Mouse (Mus musculus) lung, postnatal 10 days (tissue): ENCODE results near the gene Olfr1270.
"Not testable (repeated sequence)": the region's sequence is repeated elsewhere in the genome, so short reads cannot be mapped to it uniquely, and the experiment has no call there.

ENCODE experiments used
- DNase-seq: peaks from one replicate; pipeline ENCODE4 v3.0.0; 2021

Gene Olfr1270

DNA sequence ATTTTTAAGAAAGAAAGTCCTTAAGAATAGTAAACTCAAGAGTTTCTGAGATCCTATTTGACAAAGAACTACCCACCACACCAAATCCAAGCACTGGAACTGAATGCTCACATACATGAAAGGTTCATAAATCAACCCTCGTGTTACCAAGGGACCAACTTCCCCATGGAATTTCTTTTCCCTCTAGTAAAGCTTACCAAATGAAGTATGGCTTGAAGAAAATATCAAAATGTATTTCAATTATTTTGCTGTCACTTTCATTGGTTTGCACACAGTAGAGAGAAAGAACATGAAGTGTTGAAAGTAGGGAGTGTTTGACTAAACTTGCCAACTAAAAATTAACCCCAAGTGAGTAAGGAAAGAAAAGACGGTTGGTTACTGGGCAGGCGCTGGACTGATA, at the start of gene Olfr1270:
TSS of gene Olfr1270 (minus strand) at position 101 of the 400 bp plus-strand sequence.
- no peak for DNase-seq

DNA sequence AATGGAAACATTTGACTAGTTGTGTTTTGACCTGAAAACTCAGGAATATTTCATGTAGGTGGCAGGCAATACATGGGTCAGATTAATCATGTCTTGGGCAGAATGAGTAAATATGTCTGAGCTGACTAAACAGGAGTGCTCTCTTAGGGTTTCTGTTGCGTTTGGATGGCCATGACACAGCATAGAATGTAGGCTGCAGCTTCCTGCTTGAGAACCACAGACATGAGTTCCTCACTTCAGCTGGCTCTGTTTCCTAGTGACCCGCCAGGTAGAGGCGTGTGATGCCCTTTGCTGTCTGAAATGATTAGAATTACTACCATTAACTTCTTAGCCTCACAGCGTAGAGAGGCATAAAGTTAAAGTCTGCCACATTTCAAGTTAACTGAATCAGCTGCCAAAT, 46.7 kb upstream of the Olfr1270 start:
- DNase-seq: not testable (repeated sequence)

DNA sequence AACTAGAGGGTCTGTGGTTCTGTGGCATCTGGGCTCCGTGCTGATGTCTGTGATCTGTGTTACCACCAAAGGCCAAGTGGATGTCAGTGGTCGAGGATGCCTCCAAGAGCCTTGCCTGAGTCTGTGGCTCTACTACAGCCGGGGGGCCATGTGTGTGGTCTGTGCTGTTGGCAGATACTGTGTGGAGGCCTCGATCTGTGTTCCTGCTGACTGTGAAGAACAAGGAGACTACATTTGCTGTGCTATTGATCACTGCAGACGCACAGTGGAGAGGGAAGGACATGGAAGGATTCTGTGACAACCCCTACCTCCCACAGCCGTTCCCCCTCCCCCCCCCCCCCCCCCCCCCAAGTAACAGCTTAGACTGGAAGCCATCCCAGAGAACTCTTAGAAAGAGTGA, 42.4 kb upstream of the Olfr1270 start:
- DNase-seq: not testable (repeated sequence)

DNA sequence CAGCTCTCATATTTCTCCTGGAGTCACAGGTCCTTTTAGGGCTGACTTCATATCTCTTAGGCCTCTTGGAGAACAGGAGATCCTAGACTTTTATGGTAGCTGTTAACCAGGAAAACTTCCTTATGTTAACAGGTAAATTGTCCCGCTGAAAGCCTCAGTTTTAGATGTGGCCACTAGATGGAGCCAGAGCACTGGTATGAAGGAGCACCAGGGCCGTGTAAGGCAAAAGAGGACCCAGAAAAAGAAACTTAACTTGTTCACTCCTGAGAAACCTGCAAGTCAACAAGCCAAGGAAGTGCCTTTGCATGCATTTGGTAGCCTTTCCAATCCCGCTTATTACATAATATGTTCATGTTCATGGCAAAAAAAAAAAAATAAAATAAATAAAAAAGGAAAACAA, 41.9 kb upstream of the Olfr1270 start:
- not testable (repeated sequence) for DNase-seq

DNA sequence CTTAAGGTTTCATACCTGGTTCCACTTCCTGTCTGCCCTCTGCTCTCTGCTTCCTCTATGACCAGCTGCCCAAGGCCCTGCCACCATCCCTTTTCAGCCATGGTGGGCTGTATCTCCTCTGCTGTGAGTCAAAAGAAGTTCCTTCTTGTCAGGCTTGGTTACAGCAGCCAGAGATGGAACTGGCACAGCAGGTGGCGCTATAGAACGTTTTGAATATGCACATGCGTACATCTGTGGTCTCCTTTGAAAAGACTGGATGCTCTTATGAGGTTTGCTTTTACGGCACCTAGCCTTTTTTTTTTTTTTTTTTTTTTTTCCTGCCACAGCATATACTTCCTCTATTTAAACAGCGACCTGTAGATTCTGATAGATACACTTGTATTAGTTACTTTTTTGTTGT, 34.2 kb upstream of the Olfr1270 start:
- not testable (repeated sequence) for DNase-seq

DNA sequence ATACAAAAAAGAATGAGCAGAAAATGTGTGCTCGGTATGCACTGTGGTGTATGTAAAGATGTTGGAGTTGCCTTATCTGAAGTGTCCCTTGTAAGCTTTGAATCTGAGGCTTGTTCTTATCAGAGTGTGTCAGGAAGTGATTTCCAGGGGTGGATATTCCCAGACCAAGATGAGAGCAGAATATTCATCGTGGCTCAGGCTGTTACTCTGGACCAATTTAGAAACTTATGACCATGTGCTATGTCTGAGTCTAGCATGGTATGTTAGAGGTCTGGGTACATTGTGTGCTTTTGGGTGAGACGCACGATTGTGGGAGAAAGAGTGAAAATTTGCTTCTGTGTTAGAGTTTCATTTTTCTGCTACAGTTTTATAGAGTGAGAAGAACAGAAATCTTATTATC, 33.2 kb upstream of the Olfr1270 start:
- not testable (repeated sequence) for DNase-seq

DNA sequence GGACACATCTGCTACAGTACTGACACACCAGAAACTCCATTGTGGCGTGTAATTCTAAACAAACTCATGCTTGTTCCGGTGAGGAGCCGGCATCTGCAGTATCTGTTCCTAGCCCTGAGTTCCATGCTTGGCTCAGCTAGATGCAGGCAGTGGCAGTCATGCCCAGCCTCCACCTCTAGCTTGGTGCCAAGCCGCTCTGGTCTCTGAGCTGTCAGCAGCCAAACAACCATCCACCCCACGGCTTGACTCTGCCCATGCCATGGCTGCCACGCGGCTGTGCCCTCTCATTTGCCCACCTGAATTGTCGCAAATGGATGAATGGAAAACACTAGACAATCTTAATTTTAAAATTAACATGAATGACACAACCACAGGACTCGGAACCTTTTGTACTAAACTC, 1.0 kb upstream of the Olfr1270 start:
- DNase-seq: no peak

DNA sequence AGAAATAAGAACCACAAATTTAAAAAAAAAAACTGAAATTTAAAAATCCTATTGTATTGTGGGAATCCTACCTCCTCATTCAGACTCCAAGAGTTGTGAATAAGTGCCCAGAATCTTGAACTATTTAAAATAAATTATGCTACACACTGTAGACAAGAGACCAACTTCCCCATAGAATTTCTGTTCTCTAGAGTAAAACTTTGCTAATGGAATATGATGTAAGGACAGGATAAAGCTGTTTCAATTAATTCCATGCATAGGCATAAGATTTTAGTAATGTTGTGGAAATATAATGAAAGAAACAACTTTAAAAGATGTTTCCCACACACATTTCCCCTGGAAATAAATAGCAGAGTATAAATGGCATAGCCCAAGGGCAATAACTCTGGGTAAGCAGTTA, 10.7 kb downstream of the Olfr1270 start, which contains the start of gene Olfr32:
TSS of gene Olfr32 (minus strand) at position 101 of the 400 bp plus-strand sequence.
- DNase-seq: no peak

DNA sequence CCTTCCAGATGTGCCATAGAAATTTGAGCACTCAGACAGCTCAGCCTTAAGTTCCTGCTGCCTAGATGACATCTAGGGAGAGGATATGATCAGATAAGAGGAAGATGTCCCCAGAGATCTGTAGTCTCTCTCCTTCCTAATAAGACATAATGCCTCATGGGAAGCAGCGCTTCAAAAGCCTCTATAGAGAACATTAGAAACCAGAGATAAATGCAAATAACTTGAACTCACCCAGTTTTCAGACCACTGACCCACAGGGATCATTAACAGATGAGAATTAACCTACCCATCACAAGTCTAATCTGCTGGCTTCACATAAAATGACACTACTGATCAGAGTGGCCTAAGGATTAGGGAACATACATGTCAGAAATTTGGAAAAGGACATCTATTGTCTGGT, 31.6 kb downstream of the Olfr1270 start, which contains the start of gene Olfr1269:
TSS of gene Olfr1269 (minus strand) at position 101 of the 400 bp plus-strand sequence.
- DNase-seq: no peak
